9 mouse cellular contexts compared by ENCODE assay signal in the genomic region with DNA sequence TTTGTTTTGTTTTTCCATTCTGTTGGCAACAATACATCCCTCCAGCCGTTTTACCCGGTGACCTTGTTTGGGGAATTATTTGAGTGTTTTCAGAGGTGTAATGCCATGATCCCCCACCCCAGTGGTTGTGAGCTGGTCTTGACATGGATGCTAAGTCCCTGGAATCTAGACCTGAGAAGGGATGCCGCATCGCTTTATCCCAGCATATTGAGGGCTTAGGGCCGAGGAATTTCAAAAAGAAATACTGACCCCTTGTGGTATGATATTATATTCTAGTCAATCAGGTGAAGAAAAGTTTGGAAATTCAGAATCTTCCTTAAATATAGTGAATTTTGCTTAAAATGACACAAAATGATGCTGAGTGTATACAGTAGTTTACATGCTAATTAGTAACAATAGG.
DNase-seq lines count a peak whose midpoint lies in the region; ATAC-seq lines count a peak whose summit lies in the region.
"Had no signal": no experiment of that assay in that cellular context is flagged by ENCODE, and none has a peak within 500 bp of the region (broad histone marks: within the 10 kb centered on the region; RNA-seq: fewer than 3 reads in every experiment).

No protein-coding gene starts in this region.

- ATAC-seq in hindbrain, embryonic 16.5 days, result peak; percentile 83

- H3K4me3 ChIP-seq in hindbrain, embryonic 16.5 days (ENCODE audit: low read length), result no peak overlapping the region
- H3K4me3 ChIP-seq: embryonic facial prominence, embryonic 13.5 days; limb, embryonic 13.5 days had no signal

- DNase-seq in right cerebral cortex, adult 18-20 months, result peak; percentile 6
- no peak for DNase-seq in right cerebral cortex, postnatal 36 days (ENCODE audit: low spot score in 2 of 2)
- peak; percentile 30 for DNase-seq in cerebellum, adult 8-10 months
- peak; percentile 41 for DNase-seq in telencephalon, adult 2 months (ENCODE audit: low read depth, low spot score)
- no peak for DNase-seq in spleen, postnatal 14 days (ENCODE audit: low spot score in 2 of 2)
- DNase-seq in thymus, postnatal 25 days, result no peak

- no peak overlapping the region for H3K4me2 ChIP-seq in hindbrain, embryonic 16.5 days (ENCODE audit: low read length)
- H3K4me2 ChIP-seq: embryonic facial prominence, embryonic 13.5 days; limb, embryonic 13.5 days had no signal

- no peak overlapping the region for H3K9ac ChIP-seq in hindbrain, embryonic 16.5 days (ENCODE audit: low read depth, low read length)
- H3K9ac ChIP-seq: embryonic facial prominence, embryonic 13.5 days; limb, embryonic 13.5 days had no signal

- 29% methylated on average over 5 of the region's 5 CpGs for WGBS in hindbrain, embryonic 16.5 days

- H3K36me3 ChIP-seq in hindbrain, embryonic 16.5 days (ENCODE audit: control insufficient read depth, insufficient read depth, low read length), result no peaks in the 10 kb centered on the region
- H3K36me3 ChIP-seq: embryonic facial prominence, embryonic 13.5 days; limb, embryonic 13.5 days had no signal

- no peak overlapping the region for H3K27ac ChIP-seq in hindbrain, embryonic 16.5 days (ENCODE audit: low read depth, low read length)
- H3K27ac ChIP-seq: embryonic facial prominence, embryonic 13.5 days; limb, embryonic 13.5 days had no signal

- H3K27me3 ChIP-seq in hindbrain, embryonic 16.5 days (replicated peaks; ENCODE audit: control insufficient read depth, insufficient read depth, low read length), result no peaks in the 10 kb centered on the region
- H3K27me3 ChIP-seq: embryonic facial prominence, embryonic 13.5 days; limb, embryonic 13.5 days had no signal

- H3K4me1 ChIP-seq in hindbrain, embryonic 16.5 days (ENCODE audit: control insufficient read depth, insufficient read depth, low read depth, low read length), result peaks cover 2% of the 10 kb centered on the region; the same call in 1 of the 2 replicates
- H3K4me1 ChIP-seq: limb, embryonic 13.5 days had no signal

- H3K9me3 ChIP-seq in hindbrain, embryonic 16.5 days (ENCODE audit: control insufficient read depth, low read length), result no peaks in the 10 kb centered on the region
- H3K9me3 ChIP-seq: embryonic facial prominence, embryonic 13.5 days; limb, embryonic 13.5 days had no signal

Comparison
In these comparisons a context has a peak if more than half of its experiments do, and no peak if none do; other contexts are left out.
1. DNase-seq: peak in right cerebral cortex, adult 18-20 months (single experiment), cerebellum, adult 8-10 months (single experiment) and telencephalon, adult 2 months (single experiment); none in right cerebral cortex, postnatal 36 days (0 of 2), spleen, postnatal 14 days (0 of 2) and thymus, postnatal 25 days (single experiment).